In the genomic region with DNA sequence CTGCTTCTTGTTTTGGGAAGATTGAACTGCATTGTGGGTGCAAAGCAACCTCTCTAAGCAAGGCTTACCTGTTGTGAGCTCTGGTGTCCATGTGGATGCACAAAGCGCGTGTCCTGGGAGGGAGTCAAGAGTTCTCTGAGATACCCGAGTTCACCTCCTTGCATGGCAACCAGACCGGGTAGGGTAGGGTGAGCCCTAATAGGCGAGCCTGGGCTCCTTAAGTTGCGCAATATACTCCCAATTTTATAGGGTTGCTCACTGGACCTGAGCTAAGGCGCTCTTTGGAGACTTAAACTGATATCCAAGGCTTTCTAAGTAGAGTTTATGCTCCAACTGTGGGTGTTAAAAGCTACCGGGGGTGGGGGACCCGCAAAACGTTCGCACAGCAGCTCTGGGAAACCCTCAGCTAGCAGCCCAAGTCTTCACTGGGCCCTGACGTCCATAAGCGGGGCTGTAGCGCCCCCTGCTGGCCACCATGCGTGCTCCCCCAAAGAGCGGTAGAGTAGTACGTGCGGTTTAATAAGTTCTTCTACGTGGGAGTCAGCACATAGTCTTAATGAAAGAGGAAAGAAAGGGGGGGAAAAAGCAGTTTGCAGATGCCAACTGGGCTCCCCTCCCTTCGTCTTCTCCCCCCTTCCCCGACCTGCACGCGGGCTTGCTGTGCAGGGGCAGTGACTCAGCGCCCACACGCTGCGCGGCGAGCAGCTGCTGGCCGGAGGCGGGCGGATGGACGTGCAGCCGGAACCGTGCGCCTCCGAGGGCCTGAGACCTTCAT, we compare ENCODE assay signal across 8 mouse cellular contexts. TPM values are rescaled to one million over a fixed set of nuclear protein-coding genes. Genes with fewer than 3 reads are reported as not detected.
DNase-seq lines count a peak whose midpoint lies in the region; ATAC-seq and TF ChIP-seq lines count a peak whose summit lies in the region.

No protein-coding gene starts in this region.

- H3K4me1 ChIP-seq in ES-Bruce4 (ENCODE audit: control insufficient read depth, insufficient read depth, low read length) = no peaks in the 10 kb centered on the region
- peaks cover 38% of the 10 kb centered on the region for H3K4me1 ChIP-seq in forebrain, embryonic 15.5 days
- H3K4me1 ChIP-seq in lung, embryonic 14.5 days (ENCODE audit: insufficient read depth) = peaks cover 28% of the 10 kb centered on the region; the same call in 1 of the 2 replicates
- peaks cover 39% of the 10 kb centered on the region for H3K4me1 ChIP-seq in olfactory bulb, adult 2 months (ENCODE audit: control insufficient read depth, insufficient read depth, low read length)

- peak; percentile 91 for ATAC-seq in forebrain, embryonic 15.5 days (replicated peaks)
- ATAC-seq in lung, embryonic 14.5 days (ENCODE audit: insufficient read depth) = peak; percentile 84

- intact Hi-C loops in heart, postnatal 25 days (cut with DNase I) = loop anchor here (1.0 to 5.0 kb wide), 5 partner anchors 48 to 344 kb away; no protein-coding TSS in a partner anchor

- peak overlapping the region; percentile 46 for H3K4me3 ChIP-seq in ES-Bruce4 (ENCODE audit: low read depth, low read length)
- peak overlapping the region; percentile 40 for H3K4me3 ChIP-seq in forebrain, embryonic 15.5 days
- peak overlapping the region; percentile 57 for H3K4me3 ChIP-seq in layer of hippocampus, adult 2 months
- H3K4me3 ChIP-seq in lung, embryonic 14.5 days (ENCODE audit: low read depth, low read length) = peak overlapping the region; percentile 50
- H3K4me3 ChIP-seq in olfactory bulb, adult 2 months (ENCODE audit: insufficient read depth, low read depth, low read length) = peak overlapping the region; percentile 42

- no peaks in the 10 kb centered on the region for H3K36me3 ChIP-seq in ES-Bruce4 (ENCODE audit: control insufficient read depth, insufficient read depth, low read length, poor library complexity, severe bottlenecking)
- no peaks in the 10 kb centered on the region for H3K36me3 ChIP-seq in forebrain, embryonic 15.5 days
- no peaks in the 10 kb centered on the region for H3K36me3 ChIP-seq in lung, embryonic 14.5 days (ENCODE audit: insufficient read depth)

- no peak for TF ChIP-seq POLR2A in ES-Bruce4 (IDR thresholded peaks at IDR 0.05; ENCODE audit: insufficient read depth, low read length)
- TF ChIP-seq POLR2A in olfactory bulb, adult 2 months (IDR thresholded peaks at IDR 0.05; ENCODE audit: insufficient read depth, low read depth, low read length) = no peak

- peak; percentile 87 for TF ChIP-seq CTCF in ES-Bruce4 (IDR thresholded peaks at IDR 0.05; ENCODE audit: low read depth, low read length)
- peak; percentile 99 for TF ChIP-seq CTCF in layer of hippocampus, adult 2 months (conservative IDR thresholded peaks at IDR 0.05)
- TF ChIP-seq CTCF in lung, embryonic 14.5 days (IDR thresholded peaks at IDR 0.05; ENCODE audit: low read depth) = peak; percentile 98
- TF ChIP-seq CTCF in olfactory bulb, adult 2 months (IDR thresholded peaks at IDR 0.05; ENCODE audit: insufficient read depth, low read depth, low read length) = peak; percentile 96

- H3K9me3 ChIP-seq in ES-Bruce4 (replicated peaks; ENCODE audit: control insufficient read depth, insufficient read depth, low read length, poor library complexity, severe bottlenecking) = no peaks in the 10 kb centered on the region
- H3K9me3 ChIP-seq in forebrain, embryonic 15.5 days = no peaks in the 10 kb centered on the region
- H3K9me3 ChIP-seq in lung, embryonic 14.5 days (ENCODE audit: low read depth, low read length) = no peaks in the 10 kb centered on the region

- WGBS in forebrain, embryonic 15.5 days = 1% methylated on average over 36 of the region's 36 CpGs
- 2% methylated on average over 36 of the region's 36 CpGs for WGBS in lung, embryonic 14.5 days
- 4% methylated on average over 36 of the region's 36 CpGs for WGBS in olfactory bulb, adult 2 months

- H3K27me3 ChIP-seq in ES-Bruce4 (ENCODE audit: control insufficient read depth, insufficient read depth, low read length, poor library complexity, severe bottlenecking) = peaks cover 3% of the 10 kb centered on the region; the same call in 1 of the 2 replicates
- H3K27me3 ChIP-seq in forebrain, embryonic 15.5 days = peaks cover 56% of the 10 kb centered on the region
- peaks cover 43% of the 10 kb centered on the region for H3K27me3 ChIP-seq in lung, embryonic 14.5 days (ENCODE audit: insufficient read depth, low read length)

- no peak overlapping the region for H3K27ac ChIP-seq in ES-Bruce4 (ENCODE audit: insufficient read depth, low read length)
- no peak overlapping the region for H3K27ac ChIP-seq in forebrain, embryonic 15.5 days (replicated peaks)
- peak overlapping the region; percentile 21; the same call in 1 of the 2 replicates for H3K27ac ChIP-seq in layer of hippocampus, adult 2 months
- peak overlapping the region; percentile 47; the same call in 1 of the 2 replicates for H3K27ac ChIP-seq in lung, embryonic 14.5 days (ENCODE audit: low read depth)
- H3K27ac ChIP-seq in olfactory bulb, adult 2 months (ENCODE audit: insufficient read depth, low read depth, low read length) = peak overlapping the region; percentile 2; the same call in 1 of the 2 replicates

- peak overlapping the region; percentile 19 for H3K9ac ChIP-seq in ES-Bruce4 (ENCODE audit: low read depth, poor library complexity, severe bottlenecking)
- H3K9ac ChIP-seq in forebrain, embryonic 15.5 days (replicated peaks) = peak overlapping the region; percentile 38; the same call in 1 of the 2 replicates
- H3K9ac ChIP-seq in lung, embryonic 14.5 days = peak overlapping the region; percentile 45

- TF ChIP-seq EP300 in ES-Bruce4 (IDR thresholded peaks at IDR 0.05; ENCODE audit: insufficient read depth, low read depth, low read length) = 0 out of 2 replicates have a peak, but pooled peaks have one; percentile 42

- H3K4me2 ChIP-seq in forebrain, embryonic 15.5 days (replicated peaks) = peak overlapping the region; percentile 74
- peak overlapping the region; percentile 95 for H3K4me2 ChIP-seq in lung, embryonic 14.5 days

- peak; percentile 52 for DNase-seq in c-Kit-positive CD71-positive TER-119-positive erythroid progenitor cells, embryonic 14.5 days (ENCODE audit: low spot score)
- DNase-seq in heart, postnatal 25 days (ENCODE audit: low spot score) = peak; percentile 78
- peak; percentile 78 to 86 for DNase-seq in layer of hippocampus, adult 2 months (ENCODE audit: low spot score in 2 of 2)
- peak; percentile 97 for DNase-seq in lung, embryonic 14.5 days
- peak; percentile 47 to 49 for DNase-seq in thymus, adult 18-20 months

RNA-seq across cellular contexts. Expression of gene Adm, which starts 2.6 kb away (rescaled TPM):
- 1.9 and 2.4 TPM in 2 replicates for polyA plus RNA-seq in ES-Bruce4 (2011; ENCODE audit: insufficient read depth, insufficient read length, low read depth, missing spikeins)
- polyA plus RNA-seq in forebrain, embryonic 15.5 days (2015; fragmentation: Nextera tagmentation; extraction: Ambion mirVana) = 3.7 and 5.3 TPM in 2 replicates
- 10 to 100 TPM in 1 of 2 experiments, 1 to 10 TPM in 1; 9.6 to 13.0 TPM for total RNA-seq in heart, postnatal 25 days (2021)
- 1 to 10 TPM; 1.1 to 1.6 TPM for total RNA-seq in layer of hippocampus, adult 2 months (2021)
- polyA plus RNA-seq in lung, embryonic 14.5 days (2014; fragmentation: Nextera tagmentation; extraction: Ambion mirVana) = 2.3 and 2.5 TPM in 2 replicates
- polyA plus RNA-seq in olfactory bulb, adult 2 months (2012; ENCODE audit: insufficient read depth, insufficient read length, low replicate concordance, missing spikeins) = not detected in 2 replicates

RNA-seq across cellular contexts. Expression of gene Sbf2, which starts 15.4 kb away (rescaled TPM):
- 60.2 and 65.5 TPM in 2 replicates for polyA plus RNA-seq in ES-Bruce4 (2011; ENCODE audit: insufficient read depth, insufficient read length, low read depth, missing spikeins)
- polyA plus RNA-seq in forebrain, embryonic 15.5 days (2015; fragmentation: Nextera tagmentation; extraction: Ambion mirVana) = 66.4 and 68.8 TPM in 2 replicates
- 10 to 100 TPM; 48.7 to 49.7 TPM for total RNA-seq in heart, postnatal 25 days (2021)
- 10 to 100 TPM; 69.8 to 78.0 TPM for total RNA-seq in layer of hippocampus, adult 2 months (2021)
- polyA plus RNA-seq in lung, embryonic 14.5 days (2014; fragmentation: Nextera tagmentation; extraction: Ambion mirVana) = 43.2 and 45.4 TPM in 2 replicates
- not detected in 2 replicates for polyA plus RNA-seq in olfactory bulb, adult 2 months (2012; ENCODE audit: insufficient read depth, insufficient read length, low replicate concordance, missing spikeins)

Comparison
In these comparisons a context has a peak if more than half of its experiments do, and no peak if none do; other contexts are left out.
1. H3K27ac ChIP-seq: peak in layer of hippocampus, adult 2 months (single experiment), lung, embryonic 14.5 days (single experiment) and olfactory bulb, adult 2 months (single experiment); none in ES-Bruce4 (single experiment) and forebrain, embryonic 15.5 days (single experiment).
2. RNA of gene Sbf2, which starts 15.4 kb away (polyA plus RNA-seq): 66.4 to 68.8 TPM in forebrain, embryonic 15.5 days, 60.2 to 65.5 TPM in ES-Bruce4 and 43.2 to 45.4 TPM in lung, embryonic 14.5 days; not detected in olfactory bulb, adult 2 months; every median in the first group is over 10 times any median in the second.
3. Peak in every context shown above with its lines, with median percentiles within 50 percentile points of each other: H3K4me3 ChIP-seq, H3K9ac ChIP-seq, CTCF ChIP-seq and DNase-seq.